In the genomic region with DNA sequence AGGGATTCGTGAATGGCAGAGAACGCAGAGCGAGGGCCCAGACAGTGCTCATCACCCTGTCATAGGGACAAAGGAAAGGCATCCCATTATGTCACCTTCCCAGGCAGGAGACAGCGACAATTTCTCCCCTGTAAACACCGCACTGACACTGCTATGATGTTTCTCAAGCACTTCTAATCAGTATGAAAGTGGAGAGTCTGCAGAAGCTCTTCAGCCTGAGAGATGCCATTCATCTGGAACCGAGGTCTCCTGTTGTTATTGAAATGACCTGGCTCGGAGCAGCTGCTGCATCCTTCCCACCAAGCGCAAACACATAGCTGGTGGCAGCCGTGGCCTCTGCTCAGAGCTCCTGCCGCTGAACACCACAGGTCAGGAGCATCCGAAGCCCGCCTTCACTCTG, we compare ENCODE assay signal across 16 mouse cellular contexts.
DNase-seq lines count a peak whose midpoint lies in the region; ATAC-seq and TF ChIP-seq lines count a peak whose summit lies in the region.
"Had no signal": no experiment of that assay in that cellular context is flagged by ENCODE, and none has a peak within 500 bp of the region (broad histone marks: within the 10 kb centered on the region; RNA-seq: fewer than 3 reads in every experiment).

No protein-coding gene starts in this region.

- peak; percentile 54 for ATAC-seq in neural tube, embryonic 11.5 days (ENCODE audit: insufficient read depth, low FRiP score, low TSS enrichment)
- ATAC-seq in midbrain, embryonic 14.5 days (ENCODE audit: low FRiP score, low TSS enrichment), result peak; percentile 51; the same call in 1 of the 2 replicates
- ATAC-seq: Patski had no signal

- WGBS in neural tube, embryonic 11.5 days, result 15% methylated on average over 12 of the region's 12 CpGs
- WGBS in hindbrain, embryonic 10.5 days, result 10% methylated on average over 12 of the region's 12 CpGs
- WGBS in midbrain, embryonic 14.5 days, result 4% methylated on average over 12 of the region's 12 CpGs

- H3K4me2 ChIP-seq in neural tube, embryonic 11.5 days (ENCODE audit: low read depth), result 0 out of 2 replicates have a peak overlapping the region, but pooled peaks have one; percentile 13
- H3K4me2 ChIP-seq in midbrain, embryonic 14.5 days (ENCODE audit: low read length), result peak overlapping the region; percentile 1
- H3K4me2 ChIP-seq: kidney, embryonic 15.5 days; limb, embryonic 12.5 days; lung, embryonic 15.5 days had no signal

- no peaks in the 10 kb centered on the region for H3K36me3 ChIP-seq in neural tube, embryonic 11.5 days (ENCODE audit: control insufficient read depth, insufficient read depth, low read length)
- no peaks in the 10 kb centered on the region for H3K36me3 ChIP-seq in hindbrain, embryonic 10.5 days
- no peaks in the 10 kb centered on the region for H3K36me3 ChIP-seq in midbrain, embryonic 14.5 days (ENCODE audit: control insufficient read depth, insufficient read depth, low read length)
- H3K36me3 ChIP-seq: kidney, embryonic 15.5 days; limb, embryonic 12.5 days; lung, embryonic 15.5 days had no signal

- H3K9ac ChIP-seq in neural tube, embryonic 11.5 days (ENCODE audit: low read length), result no peak overlapping the region
- no peak overlapping the region; the same call in 1 of the 2 replicates for H3K9ac ChIP-seq in midbrain, embryonic 14.5 days (replicated peaks; ENCODE audit: low read length)
- H3K9ac ChIP-seq: kidney, embryonic 15.5 days; limb, embryonic 12.5 days; lung, embryonic 15.5 days had no signal

- H3K27me3 ChIP-seq in neural tube, embryonic 11.5 days (ENCODE audit: control insufficient read depth, insufficient read depth, low read length), result no peaks in the 10 kb centered on the region
- peaks cover 17% of the 10 kb centered on the region; the same call in 1 of the 2 replicates for H3K27me3 ChIP-seq in hindbrain, embryonic 10.5 days (ENCODE audit: insufficient read depth, poor library complexity, severe bottlenecking)
- no peaks in the 10 kb centered on the region for H3K27me3 ChIP-seq in midbrain, embryonic 14.5 days (ENCODE audit: control insufficient read depth, insufficient read depth, low read length)
- H3K27me3 ChIP-seq: lung, embryonic 15.5 days; Patski had no signal

- no peak for TF ChIP-seq CTCF in layer of hippocampus, adult 2 months (conservative IDR thresholded peaks at IDR 0.05)

- intact Hi-C loops in left cerebral cortex, postnatal 4 days (cut with DNase I), result no loop called here

- H3K4me3 ChIP-seq in neural tube, embryonic 11.5 days (ENCODE audit: low read depth, low read length), result no peak overlapping the region
- peak overlapping the region; percentile 31 for H3K4me3 ChIP-seq in hindbrain, embryonic 10.5 days
- no peak overlapping the region for H3K4me3 ChIP-seq in midbrain, embryonic 14.5 days (replicated peaks; ENCODE audit: low read depth, low read length)
- no peak overlapping the region for H3K4me3 ChIP-seq in layer of hippocampus, adult 2 months
- H3K4me3 ChIP-seq: kidney, embryonic 15.5 days; limb, embryonic 12.5 days; lung, embryonic 15.5 days had no signal

- DNase-seq in neural tube, embryonic 11.5 days (ENCODE audit: low spot score), result peak; percentile 56
- DNase-seq in neural tube, embryonic 10.5 days (ENCODE audit: extremely low spot score, low spot score), result no peak
- DNase-seq in hindbrain, embryonic 10.5 days (ENCODE audit: low spot score), result peak; percentile 58
- peak; percentile 65 for DNase-seq in midbrain, embryonic 14.5 days
- no peak for DNase-seq in right cerebral cortex, adult 18-20 months
- DNase-seq in layer of hippocampus, adult 2 months (ENCODE audit: low spot score in 2 of 2), result no peak
- no peak for DNase-seq in left cerebral cortex, postnatal 4 days
- no peak for DNase-seq in lung, postnatal 10 days
- DNase-seq: adrenal gland, postnatal 36 days; cerebellum, adult 11 months; heart, adult 18-20 months; thymus, adult 18-20 months had no signal

- peaks cover 10% of the 10 kb centered on the region for H3K4me1 ChIP-seq in neural tube, embryonic 11.5 days (ENCODE audit: control insufficient read depth, insufficient read depth, low read length)
- peaks cover 48% of the 10 kb centered on the region for H3K4me1 ChIP-seq in hindbrain, embryonic 10.5 days (replicated peaks)
- H3K4me1 ChIP-seq in midbrain, embryonic 14.5 days (ENCODE audit: control insufficient read depth, insufficient read depth, low read length), result peaks cover 14% of the 10 kb centered on the region
- H3K4me1 ChIP-seq: lung, embryonic 15.5 days had no signal

- H3K27ac ChIP-seq in neural tube, embryonic 11.5 days (ENCODE audit: low read depth, low read length), result no peak overlapping the region
- H3K27ac ChIP-seq in hindbrain, embryonic 10.5 days, result peak overlapping the region; percentile 80
- peak overlapping the region; percentile 23 for H3K27ac ChIP-seq in midbrain, embryonic 14.5 days (replicated peaks; ENCODE audit: low read depth, low read length)
- H3K27ac ChIP-seq in layer of hippocampus, adult 2 months, result no peak overlapping the region
- H3K27ac ChIP-seq: kidney, embryonic 15.5 days; limb, embryonic 12.5 days; lung, embryonic 15.5 days had no signal

- H3K9me3 ChIP-seq in neural tube, embryonic 11.5 days (ENCODE audit: control insufficient read depth, low read length), result no peaks in the 10 kb centered on the region
- H3K9me3 ChIP-seq in hindbrain, embryonic 10.5 days, result 0 out of 2 replicates have a peak, but pooled peaks cover 4% of the 10 kb centered on the region
- H3K9me3 ChIP-seq in midbrain, embryonic 14.5 days (ENCODE audit: control insufficient read depth, low read length), result no peaks in the 10 kb centered on the region
- H3K9me3 ChIP-seq: kidney, embryonic 15.5 days; limb, embryonic 12.5 days; lung, embryonic 15.5 days had no signal

Comparison
In these comparisons a context has a peak if more than half of its experiments do, and no peak if none do; other contexts are left out.
1. DNase-seq: peak in neural tube, embryonic 11.5 days (single experiment), hindbrain, embryonic 10.5 days (single experiment) and midbrain, embryonic 14.5 days (single experiment); none in neural tube, embryonic 10.5 days (single experiment), right cerebral cortex, adult 18-20 months (single experiment), layer of hippocampus, adult 2 months (0 of 2), left cerebral cortex, postnatal 4 days (single experiment) and lung, postnatal 10 days (single experiment).
2. H3K27ac ChIP-seq: peak in hindbrain, embryonic 10.5 days (single experiment) and midbrain, embryonic 14.5 days (single experiment); none in neural tube, embryonic 11.5 days (single experiment) and layer of hippocampus, adult 2 months (single experiment).